9 mouse cellular contexts compared by ENCODE assay signal in the genomic region with DNA sequence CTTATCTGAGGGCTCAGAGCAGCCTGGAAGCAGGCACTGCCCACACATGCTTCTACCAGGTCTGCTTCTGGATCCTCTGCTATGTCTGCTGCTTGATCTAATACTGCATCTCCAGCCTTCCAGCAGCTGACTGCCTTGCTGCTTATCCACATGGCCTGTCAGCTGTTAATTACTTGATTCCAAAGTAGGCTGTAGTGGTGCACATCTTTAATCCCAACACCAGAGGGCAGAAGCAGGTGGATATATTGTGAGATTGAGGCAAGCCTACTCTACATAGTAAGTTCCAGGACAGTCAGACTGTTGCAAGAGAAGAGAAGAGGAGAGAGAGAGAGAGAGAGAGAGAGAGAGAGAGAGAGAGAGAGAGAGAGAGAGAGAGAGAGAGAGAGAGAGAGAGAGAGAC. TPM values are rescaled to one million over a fixed set of nuclear protein-coding genes. Genes with fewer than 3 reads are reported as not detected.
DNase-seq lines count a peak whose midpoint lies in the region; ATAC-seq and TF ChIP-seq lines count a peak whose summit lies in the region.
"Had no signal": no experiment of that assay in that cellular context is flagged by ENCODE, and none has a peak within 500 bp of the region (broad histone marks: within the 10 kb centered on the region; RNA-seq: fewer than 3 reads in every experiment).

No protein-coding gene starts in this region.

- peak; percentile 24 for DNase-seq in hindbrain, embryonic 11.5 days (ENCODE audit: low spot score)
- DNase-seq in brain, embryonic 14.5 days (ENCODE audit: low read depth): peak; percentile 55
- peak; percentile 24 for DNase-seq in large intestine, adult 2 months (ENCODE audit: low read depth, low spot score)
- no peak for DNase-seq in natural killer cell, adult 2 months (ENCODE audit: low spot score in 2 of 2)
- no peak for DNase-seq in T-cell, adult 2 months (ENCODE audit: low spot score)
- DNase-seq: liver, embryonic 13.5 days had no signal

- H3K4me1 ChIP-seq in hindbrain, embryonic 11.5 days (replicated peaks; ENCODE audit: control insufficient read depth, insufficient read depth, low read length): no peaks in the 10 kb centered on the region
- H3K4me1 ChIP-seq in hindbrain, embryonic 12.5 days: no peaks in the 10 kb centered on the region
- no peaks in the 10 kb centered on the region for H3K4me1 ChIP-seq in ES-Bruce4 (ENCODE audit: control insufficient read depth, insufficient read depth, low read length)
- H3K4me1 ChIP-seq: embryonic facial prominence, embryonic 15.5 days; liver, embryonic 13.5 days had no signal

- H3K9ac ChIP-seq in hindbrain, embryonic 11.5 days (ENCODE audit: low read depth, low read length): no peak overlapping the region
- H3K9ac ChIP-seq in hindbrain, embryonic 12.5 days: no peak overlapping the region
- H3K9ac ChIP-seq in ES-Bruce4 (ENCODE audit: low read depth, poor library complexity, severe bottlenecking): no peak overlapping the region
- H3K9ac ChIP-seq: embryonic facial prominence, embryonic 15.5 days; liver, embryonic 13.5 days had no signal

- H3K4me2 ChIP-seq in hindbrain, embryonic 11.5 days (replicated peaks; ENCODE audit: low read depth, low read length): no peak overlapping the region
- no peak overlapping the region for H3K4me2 ChIP-seq in hindbrain, embryonic 12.5 days (replicated peaks)
- H3K4me2 ChIP-seq: embryonic facial prominence, embryonic 15.5 days; liver, embryonic 13.5 days had no signal

- no peak overlapping the region for H3K27ac ChIP-seq in hindbrain, embryonic 11.5 days (ENCODE audit: low read depth, low read length)
- no peak overlapping the region for H3K27ac ChIP-seq in hindbrain, embryonic 12.5 days
- H3K27ac ChIP-seq in ES-Bruce4 (ENCODE audit: insufficient read depth, low read length): no peak overlapping the region
- H3K27ac ChIP-seq: embryonic facial prominence, embryonic 15.5 days; liver, embryonic 13.5 days had no signal

- TF ChIP-seq POLR2A in ES-Bruce4 (IDR thresholded peaks at IDR 0.05; ENCODE audit: insufficient read depth, low read length): no peak
- no peak for TF ChIP-seq POLR2A in brain, embryonic 14.5 days (IDR thresholded peaks at IDR 0.05; ENCODE audit: borderline replicate concordance, extremely low read depth, insufficient read depth, insufficient read length, poor library complexity, severe bottlenecking)

- H3K9me3 ChIP-seq in hindbrain, embryonic 11.5 days (ENCODE audit: control insufficient read depth, low read length): no peaks in the 10 kb centered on the region
- no peaks in the 10 kb centered on the region for H3K9me3 ChIP-seq in hindbrain, embryonic 12.5 days (replicated peaks)
- no peaks in the 10 kb centered on the region for H3K9me3 ChIP-seq in ES-Bruce4 (replicated peaks; ENCODE audit: control insufficient read depth, insufficient read depth, low read length, poor library complexity, severe bottlenecking)
- H3K9me3 ChIP-seq: embryonic facial prominence, embryonic 15.5 days; liver, embryonic 13.5 days had no signal

- no peak for TF ChIP-seq EP300 in ES-Bruce4 (IDR thresholded peaks at IDR 0.05; ENCODE audit: insufficient read depth, low read depth, low read length)

- peak; percentile 35 for TF ChIP-seq CTCF in ES-Bruce4 (IDR thresholded peaks at IDR 0.05; ENCODE audit: low read depth, low read length)
- TF ChIP-seq CTCF in brain, embryonic 14.5 days (IDR thresholded peaks at IDR 0.05; ENCODE audit: borderline replicate concordance, extremely low read depth, insufficient read depth, insufficient read length): peak; percentile 26; the same call in 1 of the 2 replicates

- no peaks in the 10 kb centered on the region for H3K36me3 ChIP-seq in hindbrain, embryonic 11.5 days (ENCODE audit: control insufficient read depth, insufficient read depth, low read length)
- H3K36me3 ChIP-seq in hindbrain, embryonic 12.5 days: no peaks in the 10 kb centered on the region
- no peaks in the 10 kb centered on the region for H3K36me3 ChIP-seq in ES-Bruce4 (ENCODE audit: control insufficient read depth, insufficient read depth, low read length, poor library complexity, severe bottlenecking)
- H3K36me3 ChIP-seq: embryonic facial prominence, embryonic 15.5 days had no signal

- no peak for ATAC-seq in hindbrain, embryonic 11.5 days (ENCODE audit: low FRiP score)
- ATAC-seq in hindbrain, embryonic 12.5 days (ENCODE audit: low FRiP score): no peak

- no peak overlapping the region for H3K4me3 ChIP-seq in hindbrain, embryonic 11.5 days (ENCODE audit: low read depth, low read length)
- no peak overlapping the region for H3K4me3 ChIP-seq in hindbrain, embryonic 12.5 days
- H3K4me3 ChIP-seq in ES-Bruce4 (ENCODE audit: low read depth, low read length): no peak overlapping the region
- H3K4me3 ChIP-seq: embryonic facial prominence, embryonic 15.5 days; liver, embryonic 13.5 days had no signal

- no peaks in the 10 kb centered on the region for H3K27me3 ChIP-seq in hindbrain, embryonic 11.5 days (ENCODE audit: control insufficient read depth, insufficient read depth, low read length)
- no peaks in the 10 kb centered on the region for H3K27me3 ChIP-seq in hindbrain, embryonic 12.5 days
- H3K27me3 ChIP-seq in ES-Bruce4 (ENCODE audit: control insufficient read depth, insufficient read depth, low read length, poor library complexity, severe bottlenecking): no peaks in the 10 kb centered on the region
- H3K27me3 ChIP-seq: embryonic facial prominence, embryonic 15.5 days; liver, embryonic 13.5 days had no signal

RNA-seq across cellular contexts. Expression of a gene that starts 26.4 kb away (rescaled TPM):
- 7.7 and 8.0 TPM in 2 replicates for polyA plus RNA-seq in hindbrain, embryonic 11.5 days (2014; fragmentation: Nextera tagmentation; extraction: Ambion mirVana)
- polyA plus RNA-seq in hindbrain, embryonic 12.5 days (2016; fragmentation: Nextera tagmentation; extraction: Ambion mirVana): 3.3 and 3.7 TPM in 2 replicates
- polyA plus RNA-seq in ES-Bruce4 (2011; ENCODE audit: insufficient read depth, insufficient read length, low read depth, missing spikeins): not detected in 2 replicates
- 0.10 and 0.14 TPM in 2 replicates for polyA plus RNA-seq in brain, embryonic 14.5 days (2012; rRNA removed)
- polyA plus RNA-seq in large intestine, adult 2 months (2012; rRNA removed): not detected in 2 replicates

RNA-seq across cellular contexts. Expression of a gene that starts 30.5 kb away (rescaled TPM):
- not detected in 2 replicates for polyA plus RNA-seq in hindbrain, embryonic 11.5 days (2014; fragmentation: Nextera tagmentation; extraction: Ambion mirVana)
- polyA plus RNA-seq in hindbrain, embryonic 12.5 days (2016; fragmentation: Nextera tagmentation; extraction: Ambion mirVana): not detected in 2 replicates
- not detected in 2 replicates for polyA plus RNA-seq in ES-Bruce4 (2011; ENCODE audit: insufficient read depth, insufficient read length, low read depth, missing spikeins)
- not detected in 2 replicates for polyA plus RNA-seq in brain, embryonic 14.5 days (2012; rRNA removed)
- not detected in 2 replicates for polyA plus RNA-seq in large intestine, adult 2 months (2012; rRNA removed)

RNA-seq across cellular contexts. Expression of a gene that starts 43.1 kb away (rescaled TPM):
- 0.90 and 1.7 TPM in 2 replicates for polyA plus RNA-seq in hindbrain, embryonic 11.5 days (2014; fragmentation: Nextera tagmentation; extraction: Ambion mirVana)
- polyA plus RNA-seq in hindbrain, embryonic 12.5 days (2016; fragmentation: Nextera tagmentation; extraction: Ambion mirVana): 0.81 and 1.2 TPM in 2 replicates
- polyA plus RNA-seq in ES-Bruce4 (2011; ENCODE audit: insufficient read depth, insufficient read length, low read depth, missing spikeins): 6.8 and 8.5 TPM in 2 replicates
- polyA plus RNA-seq in brain, embryonic 14.5 days (2012; rRNA removed): 0.56 and 0.83 TPM in 2 replicates
- polyA plus RNA-seq in large intestine, adult 2 months (2012; rRNA removed): 9.9 and 14.8 TPM in 2 replicates

Comparison
In these comparisons a context has a peak if more than half of its experiments do, and no peak if none do; other contexts are left out.
1. DNase-seq: peak in hindbrain, embryonic 11.5 days (single experiment), brain, embryonic 14.5 days (single experiment) and large intestine, adult 2 months (single experiment); none in natural killer cell, adult 2 months (0 of 2) and T-cell, adult 2 months (single experiment).